Mouse (Mus musculus): ENCODE measurements around the gene C1qtnf7. TPM values are rescaled to one million over a fixed set of nuclear protein-coding genes. Genes with fewer than 3 reads are reported as not detected.

Gene C1qtnf7
- total RNA-seq (2021): 1 to 10 TPM; 8.1 to 9.8 TPM

GRCm38 (mm10) chr5:43515401-43515976 is at the start of gene C1qtnf7:
Gene C1qtnf7 (plus strand): TSS chr5:43515538.
- DNase-seq: peak; percentile 8

- DNase-seq: no peak
Measured at GRCm38 (mm10) chr5:43466762-43467161, 48.6 kb upstream of the C1qtnf7 start.

GRCm38 (mm10) chr5:43467214-43467613 is 48.1 kb upstream of the C1qtnf7 start:
- no peak for DNase-seq

GRCm38 (mm10) chr5:43468937-43469336 is 46.4 kb upstream of the C1qtnf7 start:
- DNase-seq: peak; percentile 14

- no peak for DNase-seq
Measured at GRCm38 (mm10) chr5:43477953-43478352, 37.4 kb upstream of the C1qtnf7 start.

- DNase-seq: no peak
Measured at GRCm38 (mm10) chr5:43480046-43480445, 35.3 kb upstream of the C1qtnf7 start.

- DNase-seq: no peak
Measured at GRCm38 (mm10) chr5:43480786-43481185, 34.6 kb upstream of the C1qtnf7 start.

- DNase-seq: no peak
Measured at GRCm38 (mm10) chr5:43481824-43482223, 33.5 kb upstream of the C1qtnf7 start.

- DNase-seq: no peak
Measured at GRCm38 (mm10) chr5:43501887-43502286, 13.5 kb upstream of the C1qtnf7 start.

- DNase-seq: no peak
Measured at GRCm38 (mm10) chr5:43504243-43504786, 11.0 kb upstream of the C1qtnf7 start.

GRCm38 (mm10) chr5:43508470-43508869 is 6.9 kb upstream of the C1qtnf7 start:
- DNase-seq: no peak

- no peak for DNase-seq
Measured at GRCm38 (mm10) chr5:43508892-43509291, 6.4 kb upstream of the C1qtnf7 start.

- no peak for DNase-seq
Measured at GRCm38 (mm10) chr5:43511126-43511525, 4.2 kb upstream of the C1qtnf7 start.

- DNase-seq: no peak
Measured at GRCm38 (mm10) chr5:43516491-43516890, 1.2 kb downstream of the C1qtnf7 start.

- DNase-seq: peak; percentile 62
Measured at GRCm38 (mm10) chr5:43517313-43517712, 2.0 kb downstream of the C1qtnf7 start.

- DNase-seq: no peak
Measured at GRCm38 (mm10) chr5:43519905-43520304, 4.6 kb downstream of the C1qtnf7 start.

- DNase-seq: no peak
Measured at GRCm38 (mm10) chr5:43521369-43521768, 6.0 kb downstream of the C1qtnf7 start.

GRCm38 (mm10) chr5:43522866-43523265 is 7.5 kb downstream of the C1qtnf7 start:
- DNase-seq: no peak

- peak; percentile 16 for DNase-seq
Measured at GRCm38 (mm10) chr5:43526874-43527584, 11.7 kb downstream of the C1qtnf7 start.

GRCm38 (mm10) chr5:43530186-43530585 is 14.8 kb downstream of the C1qtnf7 start:
- DNase-seq: no peak

GRCm38 (mm10) chr5:43530886-43531285 is 15.5 kb downstream of the C1qtnf7 start:
- DNase-seq: no peak

GRCm38 (mm10) chr5:43538322-43539167 is 23.2 kb downstream of the C1qtnf7 start:
- no peak for DNase-seq

- DNase-seq: no peak
Measured at GRCm38 (mm10) chr5:43539168-43539516, 23.8 kb downstream of the C1qtnf7 start.
